Mouse (Mus musculus): Measurements from ENCODE around the gene Gtf2e1. TPM values are rescaled to one million over a fixed set of nuclear protein-coding genes. Genes with fewer than 3 reads are reported as not detected.

Gtf2e1 gene
- 10 to 100 TPM in 1 of 2 experiments, 1 to 10 TPM in 1; 9.4 to 10.7 TPM for total RNA-seq (2021)

DNA sequence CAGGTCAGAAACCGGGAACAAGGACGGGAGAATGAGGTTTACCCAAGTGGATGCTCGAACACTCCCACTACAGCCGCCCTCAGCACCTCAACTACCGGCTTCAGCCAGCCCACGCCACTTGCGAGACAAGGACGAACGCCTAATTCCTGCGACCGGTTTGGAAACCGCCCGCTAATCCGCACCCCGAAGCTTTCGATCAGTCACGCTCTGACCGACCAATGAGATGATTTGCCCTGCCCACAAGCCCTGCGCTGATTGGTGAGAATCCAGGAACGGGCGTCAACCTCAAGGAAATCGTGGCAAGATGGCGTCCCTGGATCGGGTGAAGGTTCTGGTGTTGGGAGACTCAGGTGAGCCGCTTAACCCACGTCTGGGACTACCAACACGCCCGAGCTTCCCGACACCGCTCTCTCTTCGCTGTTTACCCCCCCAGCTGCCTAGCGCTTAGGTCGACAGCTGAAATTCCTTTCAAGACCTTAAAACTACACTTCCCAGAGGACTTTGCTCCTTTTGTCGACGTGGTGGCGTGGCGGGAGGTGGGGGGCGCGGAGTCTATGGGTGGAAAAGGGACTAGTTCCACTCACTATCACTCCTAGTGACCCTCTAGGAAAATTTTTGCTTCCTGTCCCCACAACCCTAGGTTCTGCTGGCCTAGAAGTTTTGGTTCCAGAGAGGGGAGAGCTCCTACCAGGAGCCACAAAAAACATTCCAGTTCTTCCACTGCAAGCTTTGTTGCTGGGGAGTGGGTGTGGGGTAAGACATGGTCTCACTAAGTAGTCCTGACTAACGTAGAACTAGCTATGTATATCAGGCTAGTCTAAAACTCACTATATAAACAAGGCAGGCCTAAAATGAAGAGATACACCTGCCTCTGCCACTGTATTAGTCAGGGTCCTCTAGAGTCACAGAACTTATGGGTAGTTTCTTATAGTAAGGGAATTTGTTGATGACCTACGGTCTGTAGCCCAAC is at the start of gene Gtf2e1, which contains the start of gene Rabl3:
Gene Gtf2e1 (minus strand): TSS at position 179 of the 970 bp plus-strand sequence.
Gene Rabl3 (plus strand): TSS at position 275 of the 970 bp plus-strand sequence.
- peak; percentile 97 for DNase-seq

DNA sequence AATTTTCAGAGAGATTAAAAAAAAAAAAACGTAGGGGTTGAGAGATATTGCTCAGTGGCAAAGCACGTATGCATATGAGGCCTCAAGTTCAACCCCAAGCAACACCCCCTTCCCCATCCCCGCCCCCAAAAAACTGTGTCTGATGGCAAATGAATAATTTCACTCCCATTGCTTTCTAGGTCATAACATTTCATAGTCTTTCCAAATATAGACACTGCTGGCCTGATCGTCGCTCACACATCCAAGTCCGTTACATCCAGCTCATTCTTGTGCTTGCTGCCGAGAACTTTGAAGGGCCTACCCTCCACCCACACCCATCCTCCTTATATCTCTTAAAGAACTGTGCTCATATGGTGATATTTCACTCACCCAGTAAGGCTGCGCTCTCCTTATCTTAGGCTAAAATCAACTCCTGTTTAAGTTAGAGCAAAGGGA is 45.6 kb upstream of the Gtf2e1 start:
- no peak for DNase-seq

DNA sequence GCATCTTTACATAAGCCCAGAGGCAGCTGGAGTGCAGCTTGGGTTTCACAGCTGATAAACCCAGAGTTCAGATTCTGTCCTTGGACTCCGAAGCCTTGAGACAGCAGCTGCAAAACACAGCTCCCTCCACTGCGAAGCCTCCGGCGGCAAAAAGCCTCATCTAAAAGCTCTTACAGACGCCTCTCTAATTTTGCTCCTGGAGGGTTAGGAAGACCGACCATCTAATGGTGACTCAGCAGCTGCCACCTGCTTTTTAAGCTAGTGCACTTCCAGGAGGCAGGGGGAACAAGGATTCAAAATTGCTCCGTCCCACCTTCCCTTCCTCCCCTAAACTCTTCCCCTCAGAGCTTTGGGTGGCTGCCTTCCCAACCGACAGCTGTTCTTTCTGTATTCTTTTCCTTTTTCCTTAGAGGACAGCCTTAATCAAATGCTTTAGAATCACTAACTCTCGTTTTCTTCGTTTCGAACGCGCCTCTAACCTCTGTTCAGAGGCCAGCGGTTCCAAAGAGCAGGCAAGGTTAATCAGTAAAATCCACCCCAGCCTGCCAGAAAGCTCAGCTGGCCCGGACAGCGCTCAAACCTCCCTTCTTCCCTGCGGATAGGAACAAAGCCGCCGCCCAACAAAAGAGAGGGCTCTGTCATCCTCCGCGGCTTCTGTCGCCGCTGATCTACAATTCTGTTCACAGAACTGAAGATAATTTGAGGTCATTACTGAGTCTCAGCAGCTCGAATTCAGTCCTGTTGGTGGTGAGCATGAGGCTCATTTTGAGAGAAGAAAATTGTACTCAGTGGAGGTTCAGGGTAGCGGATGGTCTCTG is 44.8 kb upstream of the Gtf2e1 start:
- DNase-seq: peak; percentile 61

DNA sequence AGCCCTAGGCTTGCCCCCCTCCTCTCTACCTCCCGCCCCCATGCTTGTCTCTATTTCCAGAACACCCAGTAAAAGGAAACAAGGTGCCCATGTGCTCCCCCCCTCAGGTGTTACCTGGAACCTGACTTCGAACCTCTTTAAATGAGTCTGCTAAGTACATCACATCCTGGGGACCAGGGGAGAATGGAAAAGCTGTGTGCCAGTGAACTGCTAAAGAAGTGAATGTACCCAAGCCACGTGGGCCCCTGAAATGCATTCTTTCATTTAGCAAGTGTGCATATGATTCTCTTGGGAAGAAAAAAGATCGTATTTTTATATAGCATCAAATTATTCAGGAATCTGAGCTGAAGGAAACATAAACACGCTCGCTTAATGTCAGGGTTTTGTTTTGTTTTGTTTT is 44.2 kb upstream of the Gtf2e1 start:
- no peak for DNase-seq

DNA sequence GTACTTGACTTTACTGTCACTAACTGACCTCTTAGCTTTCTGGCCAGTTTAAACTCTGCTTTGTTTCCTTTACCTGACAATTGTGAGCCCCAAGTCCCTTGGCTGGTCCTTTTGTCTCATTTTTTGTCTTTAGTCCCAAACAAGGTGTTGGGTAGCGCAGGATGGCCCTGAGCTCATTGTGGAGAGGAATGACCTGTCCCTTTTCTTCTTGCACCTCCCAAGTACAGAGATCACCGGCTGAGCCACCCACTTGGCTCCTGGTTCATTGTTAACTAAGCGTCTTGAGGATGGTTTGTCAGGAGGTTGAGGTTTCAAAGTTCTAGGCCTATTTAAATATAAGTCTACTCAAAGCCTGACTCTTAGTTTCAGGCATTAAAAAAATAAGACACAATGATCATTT is 43.7 kb upstream of the Gtf2e1 start:
- DNase-seq: no peak

DNA sequence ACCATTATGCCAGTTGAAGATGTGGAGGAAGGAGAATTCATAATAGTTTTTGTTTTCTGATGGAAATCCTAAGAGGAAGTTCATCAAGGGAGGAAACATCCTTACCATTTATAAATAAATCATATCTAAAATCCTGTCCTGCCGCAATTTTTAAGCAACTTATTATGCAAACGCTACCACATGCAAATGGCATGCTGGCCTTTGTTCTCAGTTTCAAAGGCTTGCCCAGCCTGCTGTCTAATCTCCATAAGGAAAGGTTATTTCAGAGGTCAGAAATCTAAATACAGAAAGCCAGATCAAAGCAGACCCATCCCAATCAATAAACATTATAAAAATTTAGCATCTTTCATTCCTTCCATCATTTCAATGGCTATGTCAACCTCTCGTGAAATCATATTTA is 42.3 kb upstream of the Gtf2e1 start:
- no peak for DNase-seq

DNA sequence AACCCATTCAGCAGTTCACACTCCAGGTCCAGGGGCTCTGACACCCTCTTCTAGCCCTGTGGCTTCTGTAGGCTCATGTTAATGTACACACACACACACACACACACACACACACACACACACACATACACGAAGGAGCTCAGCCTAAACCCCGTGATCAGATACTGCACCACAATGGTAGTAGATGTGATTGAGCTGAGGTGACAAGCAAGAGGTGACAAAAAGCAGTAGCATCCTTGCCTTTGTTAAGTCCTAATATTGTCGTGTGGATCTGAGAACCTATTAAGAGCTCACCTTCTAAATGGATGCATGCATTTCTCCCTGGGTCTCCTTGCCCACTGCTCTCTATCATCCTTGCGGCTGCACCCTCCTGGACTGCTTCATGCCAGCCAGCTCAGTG is 41.1 kb upstream of the Gtf2e1 start:
- DNase-seq: no peak

DNA sequence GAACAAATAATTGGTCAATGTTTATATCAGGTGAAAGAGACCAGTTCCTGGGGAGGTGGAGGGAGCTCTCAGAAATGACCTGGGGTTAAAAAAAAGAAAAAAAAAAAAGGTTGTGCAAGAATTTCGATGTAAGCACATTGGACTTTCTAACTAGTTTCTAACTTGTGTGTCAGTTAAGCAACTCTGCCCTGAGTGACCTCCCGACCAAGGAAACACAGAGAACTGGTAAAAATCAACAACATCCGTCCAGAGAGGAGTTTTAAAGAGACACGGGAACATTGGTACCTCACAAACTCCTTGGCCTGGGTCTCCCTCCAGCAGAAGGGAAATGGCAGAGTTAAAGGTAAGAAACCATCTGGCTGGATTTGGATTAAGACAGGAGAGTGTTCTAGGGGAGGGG is 40.4 kb upstream of the Gtf2e1 start, which contains the start of gene Hgd:
Gene Hgd (plus strand): TSS at position 160 of the 400 bp plus-strand sequence.
- no peak for DNase-seq

DNA sequence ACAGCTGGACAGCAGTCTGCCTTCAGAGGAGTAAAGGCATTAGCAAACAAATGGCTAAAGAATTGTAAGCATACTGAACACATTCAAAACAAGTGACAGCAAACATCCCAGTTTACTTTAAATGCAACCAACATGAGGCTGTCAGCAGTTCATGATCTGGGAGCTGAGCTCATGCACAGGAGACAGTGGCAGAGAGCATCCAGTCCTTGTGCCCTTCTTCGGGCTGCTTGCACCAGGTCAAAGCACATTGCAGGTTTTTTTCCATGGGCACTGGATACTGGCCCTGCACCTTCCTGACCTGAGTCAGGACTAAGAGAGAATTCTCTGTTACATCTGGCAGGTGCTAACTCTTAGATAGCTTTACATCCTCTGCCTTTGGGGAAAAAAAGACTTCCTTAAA is 40.0 kb upstream of the Gtf2e1 start:
- DNase-seq: no peak

DNA sequence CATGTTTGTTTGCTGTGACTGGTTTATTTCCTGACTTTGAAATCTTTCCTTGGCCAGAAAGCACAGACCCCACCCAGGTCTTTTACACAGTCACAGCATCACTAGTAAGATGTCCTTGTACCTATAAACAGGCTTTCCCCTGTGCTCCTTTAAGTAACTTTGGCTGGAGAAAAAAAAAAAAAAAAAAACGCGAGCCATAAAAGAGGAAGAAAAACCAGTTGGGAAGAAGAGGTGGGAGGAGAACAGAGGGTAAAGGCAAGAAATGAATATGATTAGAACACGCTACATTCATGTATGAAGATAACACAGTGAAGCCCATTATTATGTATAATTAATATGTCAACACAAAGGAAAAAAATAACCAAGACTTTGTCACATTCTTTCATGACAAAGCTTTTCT is 35.7 kb upstream of the Gtf2e1 start:
- DNase-seq: no peak

DNA sequence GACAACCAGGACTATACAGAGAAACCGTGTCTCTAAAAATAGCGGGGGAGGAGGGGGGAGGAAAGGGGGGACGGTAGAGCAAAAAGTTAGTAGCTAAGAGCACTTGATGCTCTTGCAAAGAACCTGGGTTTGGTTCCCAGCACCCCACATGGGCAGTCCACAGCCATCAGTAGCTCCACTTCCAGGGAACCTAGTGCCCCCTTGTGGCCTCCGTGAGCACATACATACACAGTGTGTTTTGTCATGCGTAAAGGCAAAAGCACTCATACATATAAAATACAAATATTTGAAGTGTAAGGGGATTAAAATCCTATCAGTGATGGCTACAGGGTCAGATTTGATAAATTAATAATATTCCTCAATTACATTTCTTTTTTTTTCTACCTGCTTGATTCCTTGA is 33.5 kb upstream of the Gtf2e1 start:
- no peak for DNase-seq

DNA sequence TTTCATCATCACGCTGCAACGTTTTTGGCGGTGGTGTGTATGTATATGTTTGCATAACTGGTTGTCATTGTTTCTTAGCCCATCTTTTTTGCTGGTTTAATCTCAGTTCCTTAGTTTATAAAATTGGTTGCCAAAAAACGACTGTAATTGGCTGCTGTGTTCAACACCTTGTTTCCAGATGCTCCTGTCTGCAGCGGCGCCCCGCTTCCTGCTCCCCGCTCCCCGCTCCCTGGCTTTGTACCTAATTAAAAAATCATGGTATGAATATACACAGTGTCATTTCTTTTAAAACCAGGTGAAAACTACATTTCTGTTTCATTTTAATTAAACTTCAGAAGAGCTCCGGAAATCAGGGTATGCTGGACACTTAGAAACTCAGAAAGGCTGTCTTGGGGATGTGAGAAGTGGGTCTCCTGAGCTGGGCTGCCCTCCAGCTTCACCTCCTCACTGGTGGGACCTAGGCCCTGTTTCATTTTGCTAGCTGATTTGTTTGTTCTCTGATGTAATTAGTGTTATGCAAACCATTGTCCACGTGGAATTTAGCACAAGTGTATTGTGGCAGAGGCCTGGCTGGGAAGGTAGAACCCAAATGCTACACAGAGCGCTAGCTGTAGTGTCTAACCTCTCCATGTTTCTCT is 32.6 kb upstream of the Gtf2e1 start:
- DNase-seq: no peak

DNA sequence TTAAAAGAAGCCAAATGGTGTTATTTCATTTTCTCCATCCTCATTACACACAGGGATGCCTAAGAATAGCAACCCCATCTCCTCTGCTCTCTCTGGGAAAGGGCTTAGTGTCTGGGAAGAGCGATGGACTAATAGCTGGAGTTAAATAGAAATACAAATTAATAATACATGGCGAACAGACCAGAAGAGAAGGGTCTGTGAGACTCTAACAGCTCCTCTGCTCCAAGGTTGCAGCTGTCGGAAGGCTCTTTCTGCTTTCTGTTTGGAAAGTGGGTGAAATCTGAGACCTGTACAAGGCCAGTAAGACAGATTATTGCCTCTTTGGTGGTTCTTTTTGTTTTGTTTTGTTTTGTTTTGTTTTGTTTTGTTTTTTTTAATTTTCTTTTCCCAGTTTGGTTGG is 32.0 kb upstream of the Gtf2e1 start:
- no peak for DNase-seq

DNA sequence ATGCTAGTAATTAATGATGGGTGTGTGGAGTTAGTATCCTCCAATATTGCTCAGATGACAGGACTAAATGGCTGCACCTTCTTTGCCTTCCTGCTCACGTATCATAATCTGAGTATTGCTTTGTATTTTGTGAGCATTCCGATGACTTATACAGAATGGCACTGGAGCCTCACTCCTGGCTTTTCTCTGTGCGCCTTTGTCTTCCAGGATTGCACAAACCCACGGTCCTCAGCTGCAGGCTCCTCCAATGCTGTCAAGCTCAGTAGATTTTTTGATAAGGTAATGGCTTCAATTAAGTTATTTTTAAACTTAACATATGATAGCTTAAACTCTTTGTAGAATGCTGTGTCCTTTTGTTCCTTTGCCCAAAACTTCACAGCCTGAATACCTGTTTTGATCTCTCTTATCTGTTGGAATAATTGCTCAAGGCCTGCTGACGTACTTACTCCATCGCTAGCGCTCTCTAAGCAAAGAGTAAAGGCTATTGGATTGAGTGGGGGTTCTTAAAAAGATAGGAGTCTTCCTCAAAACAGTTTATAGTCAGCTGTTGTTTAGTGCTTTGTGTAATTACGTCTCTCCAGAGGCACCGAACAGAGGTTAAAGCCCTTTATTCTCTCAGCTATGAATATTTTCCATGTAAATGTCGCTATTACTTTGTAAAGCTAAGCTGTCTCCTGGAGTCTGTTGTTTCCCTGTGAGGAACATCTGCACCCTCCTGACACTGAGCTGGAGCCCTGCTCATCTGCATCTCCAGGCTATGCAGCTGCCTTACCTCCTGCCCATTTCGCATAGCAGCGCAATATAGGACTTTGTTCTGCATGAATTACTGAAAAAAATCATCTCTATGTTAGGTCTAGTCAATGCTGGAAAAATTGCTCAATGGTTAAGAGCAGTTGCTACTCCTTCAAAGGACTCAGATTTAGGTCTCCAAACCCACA is 27.8 kb upstream of the Gtf2e1 start:
- no peak for DNase-seq

DNA sequence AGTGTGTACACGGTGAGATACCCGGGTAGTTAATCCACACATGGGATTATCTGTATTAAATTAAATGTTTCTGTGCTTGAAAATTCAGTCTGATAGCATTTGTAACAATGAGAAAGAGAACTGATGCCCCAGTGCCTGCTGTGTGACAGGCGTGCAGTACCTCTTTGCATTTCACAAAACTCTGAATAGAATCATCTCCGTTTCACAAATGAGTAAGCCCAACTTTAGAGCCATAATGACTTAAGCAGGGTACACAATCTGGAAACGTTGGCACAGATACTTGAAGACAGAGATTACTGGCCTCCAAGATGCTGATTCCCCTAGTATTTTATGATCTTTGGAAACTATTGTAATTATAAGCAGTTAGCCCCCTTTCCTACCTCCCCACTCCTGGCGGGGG is 26.5 kb upstream of the Gtf2e1 start:
- DNase-seq: no peak

DNA sequence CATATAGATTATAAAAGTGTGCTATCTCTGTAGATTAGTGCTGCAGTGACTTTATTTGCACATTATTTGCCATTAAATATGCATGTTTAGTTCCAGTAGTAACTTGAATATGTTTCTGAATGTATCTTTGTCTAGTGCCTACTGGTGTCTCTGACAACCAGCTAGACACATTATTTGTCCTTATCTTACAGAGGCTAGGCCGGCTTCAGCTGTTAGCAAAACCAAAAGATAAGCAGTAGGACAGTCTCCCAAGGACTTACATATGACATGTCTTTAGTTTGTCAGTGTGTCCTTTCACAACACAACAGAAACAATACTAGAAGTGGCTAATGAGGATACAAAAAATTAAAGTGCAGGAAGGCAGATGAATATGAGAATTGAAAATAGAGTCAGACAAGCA is 25.5 kb upstream of the Gtf2e1 start:
- DNase-seq: no peak

DNA sequence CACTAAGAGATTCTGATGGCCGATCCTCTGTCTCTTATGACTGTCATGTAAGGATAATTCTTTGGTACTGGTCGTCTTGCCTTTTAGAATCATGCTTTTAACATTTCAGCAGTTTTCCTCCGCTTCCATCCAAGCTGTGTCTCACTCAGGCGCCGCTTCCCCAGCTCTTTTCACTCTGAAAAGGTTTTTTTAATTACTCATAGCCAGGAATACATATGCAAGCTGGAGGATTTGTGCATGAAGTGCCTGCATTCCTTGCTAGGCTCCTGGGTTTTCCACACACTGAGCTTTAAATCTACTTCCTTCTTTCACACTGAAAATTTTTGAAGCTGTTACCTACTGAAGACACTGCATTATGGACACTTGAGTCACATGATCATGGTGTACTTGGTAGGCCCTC is 23.4 kb upstream of the Gtf2e1 start:
- no peak for DNase-seq

DNA sequence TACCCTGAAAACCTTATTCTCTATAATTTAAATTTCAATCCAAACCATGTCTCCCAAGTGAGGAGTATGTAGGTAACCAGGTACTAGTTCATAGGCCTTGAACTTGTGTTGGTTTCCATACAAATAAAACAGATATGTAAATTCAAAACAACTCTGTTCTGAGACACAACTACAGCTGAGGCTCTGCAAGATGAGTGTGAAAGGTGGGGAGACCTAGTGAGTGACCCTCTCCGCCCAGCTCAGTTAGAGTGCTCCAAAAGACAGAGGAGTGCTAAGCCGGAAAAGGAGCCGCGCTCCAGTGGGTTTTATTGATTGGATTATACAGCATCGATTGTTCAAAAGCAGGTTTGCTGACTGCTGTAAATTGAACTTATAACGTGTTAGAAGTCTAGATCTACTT is 22.8 kb upstream of the Gtf2e1 start:
- DNase-seq: no peak

DNA sequence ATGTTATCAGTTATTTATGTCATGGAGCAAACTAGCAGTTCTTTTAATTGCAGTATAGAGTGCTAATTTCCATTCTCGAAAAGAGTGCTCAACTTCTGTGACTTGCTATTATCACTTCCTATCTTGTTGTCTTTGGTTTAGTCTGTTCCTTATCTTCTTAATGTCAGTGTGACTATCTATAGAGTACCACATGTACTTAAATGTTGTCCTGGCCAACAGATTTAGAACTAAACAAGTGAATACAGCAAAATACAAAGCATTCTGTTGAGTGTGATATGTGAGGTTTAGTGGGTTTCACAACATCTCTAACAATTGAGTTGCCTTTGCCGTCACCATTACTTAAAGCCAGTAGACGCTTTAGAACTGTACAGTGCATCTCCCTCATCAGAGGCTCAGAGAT is 13.2 kb upstream of the Gtf2e1 start:
- DNase-seq: no peak

DNA sequence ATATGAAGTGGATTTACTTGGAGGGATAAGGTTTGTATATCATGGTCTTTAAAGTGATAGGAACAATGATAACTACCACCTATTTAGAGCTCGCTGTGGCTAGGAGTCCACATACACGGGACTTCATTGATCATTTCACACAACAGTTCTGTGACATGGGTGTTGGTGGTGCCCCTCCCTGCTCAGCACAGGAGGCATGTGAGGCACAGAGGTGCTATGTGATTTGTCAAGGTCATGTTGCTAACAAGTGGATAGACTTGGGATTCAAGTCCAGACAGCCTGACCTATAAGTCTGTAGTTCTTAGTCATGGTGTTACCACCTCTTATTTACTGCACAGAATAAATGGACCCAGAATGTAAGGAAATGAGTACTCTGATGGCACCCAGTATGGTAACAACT is 11.4 kb upstream of the Gtf2e1 start:
- no peak for DNase-seq

DNA sequence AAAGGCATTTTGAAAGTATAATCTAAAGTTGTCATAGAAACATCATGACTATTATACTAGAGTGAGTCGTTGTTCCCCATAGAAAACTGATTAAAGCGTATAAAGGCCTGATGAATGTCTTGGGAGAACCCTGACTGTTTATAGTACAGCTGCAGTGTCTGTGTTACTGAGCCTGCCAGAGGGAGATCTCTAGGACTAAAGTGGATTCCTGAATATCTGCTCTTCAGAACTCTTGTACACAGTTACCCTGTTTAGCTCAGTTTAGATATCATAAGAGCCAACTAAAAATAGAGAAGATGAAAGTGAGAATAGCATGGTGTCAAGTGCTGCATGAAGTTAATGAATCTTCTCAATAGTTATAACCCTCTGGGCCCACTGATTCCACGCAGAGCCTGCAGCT is 10.7 kb upstream of the Gtf2e1 start:
- DNase-seq: no peak

DNA sequence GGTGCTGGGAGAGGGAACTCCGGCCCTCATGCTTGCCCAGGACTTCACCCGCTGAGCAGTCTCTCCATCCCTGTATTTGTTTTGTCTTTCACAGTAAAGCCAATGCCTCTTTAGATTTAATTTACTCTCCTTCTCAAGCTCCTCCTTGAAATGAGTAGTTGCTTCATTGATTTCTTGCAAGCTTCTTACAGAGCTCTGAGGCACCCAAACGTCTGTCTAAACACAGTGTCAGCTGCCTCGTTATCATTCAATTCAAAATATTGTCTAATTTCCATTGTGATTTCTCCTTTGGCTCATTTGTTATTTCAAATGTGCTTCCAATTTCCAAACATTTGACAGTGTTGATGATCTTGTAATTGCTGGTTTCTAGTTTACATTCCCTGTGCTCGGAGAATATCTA is 6.7 kb upstream of the Gtf2e1 start:
- DNase-seq: no peak

Data from heart, postnatal 4 days (tissue).